Mouse (Mus musculus) embryonic stem cell, embryonic (primary cell): ENCODE results near the gene Slc25a36.

Experiments
- CTCF ChIA-PET, 4 experiments: fragments of 300-600 bp in 2 of 4; fragments of 350-600 bp in 2 of 4; sonication (Branson Sonifier 250); formaldehyde crosslinking; loops; one replicate each; lab custom pipeline; 2022; ENCODE audit warnings: inconsistent platforms in 2 of 4; lab: Charles Lee
- POLR2A ChIA-PET, 4 experiments: fragments of 300-600 bp in 2 of 4; fragments of 350-600 bp in 2 of 4; sonication (Branson Sonifier 250); formaldehyde crosslinking; loops; one replicate each; lab custom pipeline; 2022; ENCODE audit warnings: antibody characterized with exemption in 4 of 4, inconsistent platforms in 1 of 4; lab: Charles Lee

Slc25a36 gene

DNA sequence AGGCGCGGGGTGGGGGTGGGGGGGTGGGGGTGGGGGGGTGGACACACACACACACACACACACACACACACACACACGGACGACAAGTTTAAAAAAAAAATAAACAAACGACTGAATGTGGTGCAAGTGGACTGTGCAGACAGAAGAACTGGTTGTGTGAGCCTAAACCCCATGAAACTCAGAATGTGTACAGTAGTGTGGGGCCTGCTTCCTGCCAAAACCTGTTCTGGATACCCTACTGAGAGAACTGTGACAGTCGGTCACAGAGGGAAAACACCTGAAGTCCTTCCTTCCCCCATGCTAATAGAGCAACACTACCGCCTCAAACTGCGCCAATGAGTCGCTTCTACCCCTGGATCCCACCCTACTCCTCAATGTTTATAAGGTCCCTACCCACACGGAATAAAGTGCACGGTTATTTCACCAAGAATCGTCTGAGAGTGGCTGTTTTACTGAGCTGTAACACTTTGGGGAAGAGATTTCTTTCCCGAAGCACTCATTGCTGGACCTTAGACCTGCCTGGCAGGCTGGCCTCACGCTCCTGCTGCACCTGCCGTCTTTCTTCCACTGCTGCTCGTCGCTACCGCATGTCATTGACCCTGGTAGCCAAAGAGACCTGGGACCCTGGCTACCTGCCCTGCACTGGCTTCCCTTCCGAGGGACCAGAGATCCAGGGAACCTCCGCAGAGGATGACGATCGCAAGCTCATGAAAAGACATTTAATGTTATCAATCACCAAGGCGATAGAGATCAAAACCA is 13.2 kb upstream of the Slc25a36 start:
- ChIA-PET POLR2A (interaction anchor here in 3 of 4 experiments (0.6 to 8.0 kb wide), 20 partner anchors 9 to 1191 kb away, joined by 3 to 48 read pairs (median 6); partner anchors contain the start of gene Slc25a36 (in 3 of the 3)), CTCF (interaction anchor here in 1 of 4 experiments (0.7 to 0.9 kb wide), 2 partner anchors 19 to 25 kb away, joined by 3 to 4 read pairs; no protein-coding TSS in a partner anchor)

DNA sequence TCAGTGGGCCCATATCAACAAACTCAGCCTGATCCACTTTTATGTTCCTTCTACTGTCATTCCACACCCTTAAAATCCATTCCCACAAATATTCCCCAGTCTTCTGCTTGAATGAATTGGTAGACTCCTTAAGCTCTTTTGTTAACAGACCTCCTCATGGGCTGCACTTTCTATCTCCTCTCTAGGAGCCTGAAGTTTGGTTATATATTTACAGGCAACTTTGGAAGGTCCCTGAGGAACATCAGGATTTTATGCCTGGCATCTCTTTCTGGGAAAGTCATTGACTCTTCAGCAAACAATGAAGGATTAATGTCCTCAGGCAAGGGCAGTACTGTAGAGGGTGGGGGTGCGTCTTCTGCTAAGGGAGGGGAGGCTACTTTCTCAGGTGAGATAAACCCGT is 10.5 kb upstream of the Slc25a36 start:
- CTCF ChIA-PET, result no interaction called here
- POLR2A ChIA-PET, result interaction anchor here in 2 of 4 experiments (0.8 to 8.0 kb wide), 7 partner anchors 7 to 164 kb away, joined by 3 to 48 read pairs (median 19); partner anchors contain the start of gene Slc25a36 (in 2 of the 2)

DNA sequence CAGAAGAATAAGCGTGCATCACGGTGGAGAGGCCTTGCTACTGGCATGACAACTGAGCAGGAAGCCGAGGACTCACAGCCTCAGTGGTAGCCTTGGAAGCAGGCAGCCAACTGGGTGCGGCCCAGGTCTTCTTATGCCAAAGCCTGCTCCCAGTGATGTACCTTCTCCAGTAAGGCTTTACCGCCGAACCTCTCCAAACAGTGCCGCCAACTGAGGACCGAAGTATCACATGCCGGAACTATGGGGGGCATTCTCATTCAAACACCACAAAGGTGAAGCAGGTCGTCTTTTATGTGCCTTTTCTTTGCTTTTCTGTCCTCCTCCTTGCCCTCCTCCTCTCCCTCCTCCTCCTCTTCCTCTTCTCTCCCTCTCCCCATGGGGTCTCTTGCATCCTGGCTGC is 3.3 kb upstream of the Slc25a36 start:
- ChIA-PET POLR2A (interaction anchor here in 3 of 4 experiments (0.6 to 3.7 kb wide), 60 partner anchors 10 to 1873 kb away, joined by 3 to 163 read pairs (median 5); partner anchors contain the start of gene Spsb4 (in 2 of the 3)), CTCF (interaction anchor here in 3 of 4 experiments (0.6 to 1.3 kb wide), 5 partner anchors 11 to 225 kb away, joined by 3 to 8 read pairs (median 4); no protein-coding TSS in a partner anchor)

DNA sequence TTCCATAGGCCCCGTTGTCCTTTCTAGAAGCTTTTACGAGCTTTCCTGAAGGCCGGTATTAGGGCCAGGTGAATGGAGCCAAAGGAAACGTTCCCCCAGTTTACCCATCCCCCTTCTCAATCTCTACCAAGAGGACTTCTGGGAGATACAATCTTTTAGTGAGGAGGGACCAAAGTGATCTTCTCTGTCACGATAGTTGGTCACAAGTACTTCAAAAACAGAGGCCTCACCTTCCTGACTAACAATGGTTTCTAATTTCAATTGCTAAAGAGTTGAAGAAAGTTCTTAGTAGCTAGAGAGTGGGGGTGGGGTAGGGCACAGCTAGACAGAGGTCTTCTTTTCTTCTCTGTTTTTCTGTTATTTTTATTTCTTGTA is 2.6 kb upstream of the Slc25a36 start:
- ChIA-PET POLR2A (interaction anchor here (0.5 to 3.7 kb wide), 66 partner anchors 10 to 1873 kb away, joined by 3 to 163 read pairs (median 5); partner anchors contain the start of gene Spsb4 (in 2 of the 4)), CTCF (interaction anchor here in 3 of 4 experiments (0.6 to 1.3 kb wide), 6 partner anchors 10 to 224 kb away, joined by 3 to 8 read pairs (median 4); no protein-coding TSS in a partner anchor)

DNA sequence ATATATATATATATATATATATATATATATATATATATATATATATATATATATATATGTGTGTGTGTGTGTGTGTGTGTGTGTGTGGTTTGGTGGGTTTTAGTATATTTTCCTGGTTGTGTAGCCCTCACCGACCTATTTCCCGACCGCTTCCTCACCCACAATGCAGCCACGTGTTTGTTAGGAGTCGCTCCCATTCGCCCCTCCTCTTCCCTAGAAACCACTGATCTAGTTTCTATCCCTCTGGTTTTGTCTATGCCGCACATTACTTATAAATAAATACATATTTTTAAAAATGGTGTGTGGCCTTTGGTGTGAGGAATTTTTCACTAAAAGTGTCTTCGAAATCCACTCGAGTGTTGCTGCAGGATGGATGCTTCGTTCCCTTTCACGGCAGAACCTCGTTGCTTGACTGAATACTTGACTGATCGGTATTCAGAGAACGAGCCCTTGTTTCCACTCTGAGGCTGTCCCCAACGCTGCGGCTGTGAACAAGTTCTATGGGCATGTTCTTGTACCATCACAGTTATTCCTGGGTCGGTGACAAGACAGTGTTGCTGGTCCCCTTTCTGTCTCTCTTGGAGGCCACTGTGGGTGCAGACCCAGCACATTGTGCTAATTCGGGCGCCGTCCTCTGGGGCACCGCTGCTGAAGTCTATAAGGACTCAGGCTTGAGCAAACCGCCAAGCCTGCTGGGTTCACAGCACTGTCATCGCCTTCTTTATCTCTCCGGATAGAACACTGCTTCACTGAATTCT is 2.0 kb upstream of the Slc25a36 start:
- ChIA-PET CTCF (interaction anchor here in 2 of 4 experiments (0.6 to 1.3 kb wide), 4 partner anchors 9 to 224 kb away, joined by 3 to 8 read pairs (median 6); no protein-coding TSS in a partner anchor), POLR2A (interaction anchor here (0.5 to 3.7 kb wide), 71 partner anchors 10 to 1592 kb away, joined by 3 to 163 read pairs (median 6); partner anchors contain the start of gene Spsb4 (in 2 of the 4))

DNA sequence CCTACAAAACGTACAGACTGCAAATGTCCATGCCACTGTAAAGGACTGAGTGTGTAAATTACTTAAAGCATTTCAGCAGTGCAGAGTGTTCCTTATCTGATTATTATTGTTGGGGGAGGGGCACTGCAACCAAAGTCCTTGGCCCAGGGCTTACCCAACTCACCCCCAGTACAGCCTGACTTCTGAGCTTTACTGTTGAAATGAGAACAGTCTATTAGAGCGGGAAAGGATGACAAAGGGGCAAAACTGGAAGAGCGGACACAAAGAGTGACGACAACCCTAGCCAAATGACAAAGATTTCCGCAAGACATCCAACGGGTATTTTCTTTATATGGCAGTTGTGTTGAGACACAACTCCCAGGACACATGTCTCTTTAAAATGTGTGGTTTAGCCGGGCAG is 1.3 kb upstream of the Slc25a36 start:
- ChIA-PET CTCF (no interaction called here), POLR2A (interaction anchor here (0.6 to 3.2 kb wide), 22 partner anchors 10 to 1451 kb away, joined by 3 to 65 read pairs (median 12); no protein-coding TSS in a partner anchor)

DNA sequence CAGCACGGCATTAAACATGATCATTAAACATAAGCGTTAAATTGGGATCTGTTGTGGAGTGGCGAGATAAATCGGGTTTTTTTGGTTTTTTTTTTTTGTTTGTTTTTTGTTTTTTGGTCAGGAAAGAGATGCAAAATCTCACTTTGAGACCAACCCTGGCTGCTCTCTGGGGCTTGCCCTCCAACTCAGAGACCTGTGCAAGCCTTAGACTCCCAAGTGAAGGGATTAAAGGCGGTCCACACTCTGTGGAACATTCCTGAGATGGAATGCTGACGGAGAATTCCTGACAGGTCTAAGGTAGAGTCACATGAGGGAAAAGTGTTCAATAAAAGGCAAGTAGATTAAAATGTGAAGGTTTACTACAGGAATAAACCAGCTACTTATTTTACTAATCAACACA is 549 bp upstream of the Slc25a36 start:
- CTCF ChIA-PET, result no interaction called here

DNA sequence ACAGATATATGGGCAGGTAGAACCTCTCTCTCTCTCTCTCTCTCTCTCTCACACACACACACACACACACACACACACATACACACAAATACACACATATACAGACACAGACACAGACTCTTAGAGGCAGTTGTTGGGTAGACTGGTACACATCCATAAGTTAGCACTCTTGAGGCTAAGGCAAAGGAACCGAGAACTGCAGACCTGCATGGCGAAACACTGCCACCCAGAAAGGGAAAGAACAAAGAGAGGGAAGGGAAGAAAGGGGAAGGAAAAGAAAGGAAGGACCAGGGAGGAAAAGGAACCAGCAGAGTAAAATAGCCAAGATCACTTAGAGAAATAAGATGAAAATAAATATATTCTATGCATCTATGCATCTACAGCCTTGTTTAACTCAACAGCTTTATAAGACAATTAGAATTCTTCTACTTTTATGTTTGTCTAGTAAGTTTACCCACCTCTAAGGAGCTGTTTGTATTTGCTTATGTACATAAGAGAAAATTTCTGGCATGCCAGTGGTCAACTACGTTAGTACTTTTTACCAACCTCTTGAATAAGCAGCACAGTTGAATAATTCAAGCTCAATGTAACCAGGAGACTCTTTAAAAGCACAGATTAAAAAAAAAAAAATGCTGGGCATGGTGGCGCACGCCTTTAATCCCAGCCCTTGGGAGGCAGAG is 4.3 kb downstream of the Slc25a36 start:
- ChIA-PET CTCF (interaction anchor here in 2 of 4 experiments (0.6 to 2.1 kb wide), 3 partner anchors 9 to 38 kb away, joined by 3 to 5 read pairs (median 3); no protein-coding TSS in a partner anchor), POLR2A (interaction anchor here in 3 of 4 experiments (0.6 to 10.3 kb wide), 20 partner anchors 8 to 134 kb away, joined by 3 to 133 read pairs (median 4); no protein-coding TSS in a partner anchor)

More for the DNA sequence above, 549 bp upstream of the Slc25a36 start:
- POLR2A ChIA-PET, result interaction anchor here (0.8 to 3.2 kb wide), 62 partner anchors 8 to 1452 kb away, joined by 3 to 65 read pairs (median 5); partner anchors contain the start of genes Spsb4 (in 1 of the 4) and Zbtb38 (in 1 of the 4)

DNA sequence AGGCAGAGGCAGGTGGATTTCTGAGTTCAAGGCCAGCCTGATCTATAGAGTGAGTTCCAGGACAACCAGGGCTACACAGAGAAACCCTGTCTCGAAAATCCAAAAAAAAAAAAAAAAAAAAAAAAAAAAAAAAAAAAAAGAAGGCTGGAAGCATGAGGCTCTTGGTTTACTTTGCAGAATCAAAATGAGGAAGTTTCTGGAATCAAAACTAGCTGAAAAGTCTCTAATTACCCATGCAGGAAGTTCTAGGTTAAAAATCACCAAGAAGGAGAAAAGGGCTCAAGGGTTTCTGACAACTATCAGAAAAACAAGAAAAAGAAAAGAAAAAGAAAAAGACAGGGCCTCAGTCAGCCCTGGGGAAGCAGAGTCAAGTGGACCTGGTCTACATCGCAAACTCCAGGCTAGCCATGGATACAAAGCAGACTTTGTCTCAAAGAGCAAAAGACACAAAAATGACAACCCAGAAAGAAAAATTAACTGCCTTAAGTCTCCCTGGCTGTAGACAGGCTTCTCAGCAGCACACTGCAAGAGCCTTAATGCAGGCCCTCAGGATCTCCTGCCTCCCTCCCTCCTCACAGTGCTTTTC is 5.5 kb downstream of the Slc25a36 start:
- ChIA-PET CTCF (interaction anchor here in 2 of 4 experiments (0.6 to 2.1 kb wide), 5 partner anchors 24 to 306 kb away, joined by 3 to 6 read pairs (median 5); no protein-coding TSS in a partner anchor), POLR2A (interaction anchor here in 3 of 4 experiments (0.6 to 10.3 kb wide), 35 partner anchors 8 to 1791 kb away, joined by 3 to 163 read pairs (median 6); partner anchors contain the start of gene Copb2 (in 1 of the 3))

DNA sequence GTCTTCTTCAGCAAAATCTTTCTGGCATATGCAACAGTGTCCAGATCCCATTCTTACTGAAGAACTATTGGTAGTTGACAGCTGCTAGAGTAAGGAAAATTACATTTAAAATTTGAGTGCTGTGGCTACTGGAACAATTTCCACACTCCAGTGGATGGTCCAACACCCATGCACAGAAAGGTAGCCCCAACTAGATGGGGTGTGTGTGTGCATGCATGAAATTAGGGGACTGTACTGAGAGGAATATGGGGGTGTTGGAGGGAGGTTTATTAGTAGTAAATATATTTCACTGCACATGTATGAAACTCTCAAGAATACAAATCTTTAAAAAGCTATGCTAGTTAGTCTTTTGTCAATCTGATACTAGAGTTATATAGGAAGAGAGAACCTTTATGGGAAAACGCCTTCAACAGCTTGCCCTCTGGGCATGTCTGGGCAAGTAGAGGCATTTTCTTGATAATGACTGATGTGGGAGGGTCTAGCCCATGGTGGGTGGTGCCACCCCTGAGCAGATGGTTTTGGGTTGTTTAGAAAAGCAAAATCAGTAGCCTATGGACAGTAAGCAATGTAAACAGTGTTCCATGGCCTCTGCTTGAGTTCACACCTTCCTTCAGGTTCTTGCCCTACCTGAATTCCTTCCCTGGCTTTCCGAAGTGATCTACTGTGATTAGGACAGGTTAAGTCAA is 7.4 kb downstream of the Slc25a36 start:
- ChIA-PET POLR2A (interaction anchor here in 3 of 4 experiments (0.6 to 10.3 kb wide), 46 partner anchors 8 to 215 kb away, joined by 3 to 163 read pairs (median 5); partner anchors contain the start of genes Slc25a36 (in 3 of the 3) and Spsb4 (in 1 of the 3)), CTCF (interaction anchor here (0.6 to 1.6 kb wide), 9 partner anchors 10 to 1248 kb away, joined by 3 to 4 read pairs (median 3); no protein-coding TSS in a partner anchor)

DNA sequence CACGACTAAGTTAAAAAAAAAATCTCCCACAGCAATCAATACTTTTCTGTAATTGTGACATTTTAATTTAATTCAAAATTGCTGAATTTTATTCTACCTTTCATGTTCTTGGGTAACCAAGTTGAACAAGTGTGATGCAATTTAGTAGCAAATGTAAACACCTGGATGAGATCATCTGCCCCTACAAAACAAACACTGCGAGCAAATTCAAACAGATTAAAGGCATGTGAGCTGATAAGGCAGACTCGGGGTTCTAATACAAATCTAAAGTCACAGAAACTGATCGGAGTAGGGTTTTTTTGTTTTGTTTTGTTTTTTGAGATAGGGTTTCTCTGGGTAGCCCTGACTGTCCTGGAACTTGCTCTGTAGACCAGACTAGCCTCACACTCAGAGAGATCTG is 12.0 kb downstream of the Slc25a36 start:
- CTCF ChIA-PET, result no interaction called here

DNA sequence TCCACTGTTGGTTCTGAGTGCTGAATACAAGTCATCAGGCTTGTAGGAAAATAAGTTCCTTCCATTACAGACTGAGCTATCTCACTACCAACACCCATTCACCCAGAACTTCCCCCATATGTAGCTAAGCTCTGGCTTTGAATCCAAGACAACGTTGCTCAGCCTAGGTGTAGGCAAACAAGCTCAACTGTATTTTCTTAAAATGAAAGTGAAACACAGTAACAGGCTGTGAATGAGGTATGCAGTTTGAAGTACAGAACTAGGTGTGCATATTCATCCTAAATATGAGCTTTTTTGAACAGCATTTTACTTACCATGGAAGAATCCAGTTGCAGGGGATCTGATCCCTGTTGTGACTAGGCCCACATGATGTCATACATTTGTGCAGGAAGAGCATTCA is 14.8 kb downstream of the Slc25a36 start:
- POLR2A ChIA-PET, result interaction anchor here in 3 of 4 experiments (0.6 to 9.7 kb wide), 21 partner anchors 7 to 552 kb away, joined by 3 to 119 read pairs (median 6); partner anchors contain the start of gene Slc25a36 (in 2 of the 3)
- CTCF ChIA-PET, result interaction anchor here in 3 of 4 experiments (0.5 to 1.4 kb wide), 4 partner anchors 8 to 180 kb away, joined by 3 to 5 read pairs (median 4); no protein-coding TSS in a partner anchor

More for the DNA sequence above, 12.0 kb downstream of the Slc25a36 start:
- POLR2A ChIA-PET, result interaction anchor here in 2 of 4 experiments (1.2 to 10.3 kb wide), 6 partner anchors 12 to 16 kb away, joined by 4 to 133 read pairs (median 16); partner anchors contain the start of gene Slc25a36 (in 2 of the 2)

DNA sequence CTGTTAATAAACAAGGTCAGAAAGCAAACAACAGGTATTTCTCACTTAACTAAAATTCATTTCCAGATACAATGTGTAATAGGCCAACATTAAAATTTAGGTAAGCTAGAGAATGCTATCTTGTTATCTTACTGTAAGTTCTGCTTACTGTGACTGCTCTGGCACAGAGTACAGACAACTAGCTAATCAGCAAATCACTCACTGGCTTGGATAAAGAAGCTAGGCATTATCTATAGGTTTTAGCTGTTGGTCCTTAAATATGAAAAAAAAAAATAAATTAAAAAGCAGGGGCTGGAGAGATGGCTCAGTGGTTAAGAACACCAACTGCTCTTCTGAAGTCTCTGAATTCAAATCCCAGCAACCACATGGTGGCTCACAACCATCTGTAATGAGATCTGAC is 23.1 kb downstream of the Slc25a36 start:
- CTCF ChIA-PET, result interaction anchor here in 3 of 4 experiments (0.6 to 1.3 kb wide), 5 partner anchors 9 to 74 kb away, joined by 3 to 5 read pairs (median 3); no protein-coding TSS in a partner anchor
- POLR2A ChIA-PET, result interaction anchor here (0.6 to 9.6 kb wide), 15 partner anchors 8 to 1481 kb away, joined by 3 to 119 read pairs (median 5); partner anchors contain the start of genes Slc25a36 (in 2 of the 4) and Spsb4 (in 1 of the 4)

DNA sequence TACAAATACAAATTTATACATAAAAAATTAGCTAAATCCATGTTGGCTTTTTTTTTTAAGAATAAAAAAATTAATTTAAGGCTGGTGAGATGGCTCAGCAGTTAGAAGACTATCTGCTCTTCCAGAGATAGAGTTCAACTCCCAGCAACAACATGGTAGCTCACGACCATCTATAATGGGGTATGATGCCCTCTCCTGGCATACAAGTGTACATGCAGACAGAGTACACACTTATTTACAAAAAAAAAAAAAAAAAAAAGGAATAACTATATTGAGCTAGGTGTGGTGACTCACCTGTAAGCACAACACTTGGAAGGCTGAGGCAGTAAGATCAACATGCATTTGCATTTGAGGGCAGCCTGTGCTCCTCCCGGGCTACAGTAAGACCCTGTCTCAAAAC is 26.3 kb downstream of the Slc25a36 start:
- CTCF ChIA-PET, result interaction anchor here (0.5 to 1.7 kb wide), 45 partner anchors 10 to 833 kb away, joined by 3 to 20 read pairs (median 4); no protein-coding TSS in a partner anchor
- POLR2A ChIA-PET, result interaction anchor here (0.6 to 9.6 kb wide), 28 partner anchors 8 to 1498 kb away, joined by 3 to 119 read pairs (median 4); partner anchors contain the start of gene Slc25a36 (in 3 of the 4)

DNA sequence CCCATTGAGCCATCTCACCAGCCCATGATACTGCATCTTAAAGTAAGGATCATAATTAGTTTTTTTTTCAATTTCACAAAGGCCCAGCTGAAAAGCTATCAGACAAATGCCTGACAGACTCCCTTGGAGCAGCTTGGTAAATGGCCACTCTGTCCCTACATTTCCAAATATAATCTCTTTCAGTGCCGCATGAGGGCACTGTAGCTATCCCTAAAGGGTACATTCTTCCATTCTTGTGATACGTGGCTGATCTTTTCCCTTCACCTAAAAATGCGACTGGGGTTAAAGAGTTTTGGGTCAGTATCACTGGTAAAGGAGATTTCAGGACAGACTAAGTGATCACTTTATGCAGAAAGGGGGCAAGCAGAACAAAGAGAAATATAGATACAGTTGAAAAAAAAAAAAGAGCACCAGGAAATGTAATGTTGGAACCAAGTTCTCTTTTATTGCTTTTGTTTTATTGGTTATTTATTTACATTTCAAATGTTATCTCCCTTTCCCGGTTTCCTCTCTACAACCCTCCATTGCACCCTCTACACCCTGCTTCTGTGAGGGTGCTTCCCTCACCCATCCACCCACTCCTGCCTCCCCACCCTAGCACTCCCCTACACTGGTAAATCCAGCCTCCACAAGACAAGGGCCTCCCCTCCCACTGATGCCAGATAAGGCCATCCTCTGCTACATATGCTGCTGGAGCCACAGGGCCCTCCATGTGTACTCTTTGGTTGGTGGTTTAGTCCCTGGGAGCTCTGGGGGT is 29.7 kb downstream of the Slc25a36 start:
- ChIA-PET POLR2A (interaction anchor here in 3 of 4 experiments (0.7 to 9.6 kb wide), 17 partner anchors 10 to 34 kb away, joined by 3 to 119 read pairs (median 4); partner anchors contain the start of gene Slc25a36 (in 1 of the 3)), CTCF (interaction anchor here in 3 of 4 experiments (0.6 to 2.8 kb wide), 20 partner anchors 12 to 203 kb away, joined by 3 to 15 read pairs (median 3); partner anchors contain the start of gene Spsb4 (in 1 of the 3))
